Mouse (Mus musculus): ENCODE data around the gene Igfbp5.
A peak's percentile ranks its signal among the peaks of the same experiment; 100 is the strongest.

- TF ChIP-seq CTCF (conservative IDR thresholded peaks at IDR 0.05; ENCODE audit: low read length) (peak; percentile 99), NANOG (IDR thresholded peaks at IDR 0.05; ENCODE audit: borderline replicate concordance, low read length) (no peak)
Observed at GRCm38 (mm10) chr1:72865900-72866299, 8.8 kb downstream of the Igfbp5 start.
